15 mouse cellular contexts compared by ENCODE assay signal in genomic region chr11:109106751-109107150, GRCm38 (mm10). TPM values are rescaled to one million over a fixed set of nuclear protein-coding genes. Genes with fewer than 3 reads are reported as not detected.
DNase-seq lines count a peak whose midpoint lies in the region; ATAC-seq and TF ChIP-seq lines count a peak whose summit lies in the region.
"Had no signal": no experiment of that assay in that cellular context is flagged by ENCODE, and none has a peak within 500 bp of the region (broad histone marks: within the 10 kb centered on the region; RNA-seq: fewer than 3 reads in every experiment).

No protein-coding gene starts in this region.

- no peaks in the 10 kb centered on the region for H3K36me3 ChIP-seq in hindbrain, embryonic 14.5 days (replicated peaks; ENCODE audit: control insufficient read depth, insufficient read depth)
- H3K36me3 ChIP-seq in midbrain, postnatal 0 days (ENCODE audit: insufficient read depth, low read length): no peaks in the 10 kb centered on the region

- H3K9me3 ChIP-seq in hindbrain, embryonic 14.5 days (ENCODE audit: control insufficient read depth, low read length): no peaks in the 10 kb centered on the region
- H3K9me3 ChIP-seq in midbrain, postnatal 0 days (ENCODE audit: low read length): no peaks in the 10 kb centered on the region

- peaks cover 32% of the 10 kb centered on the region for H3K4me1 ChIP-seq in hindbrain, embryonic 14.5 days (replicated peaks; ENCODE audit: control insufficient read depth, insufficient read depth, low read length)
- peaks cover 6% of the 10 kb centered on the region; the same call in 1 of the 2 replicates for H3K4me1 ChIP-seq in midbrain, postnatal 0 days (ENCODE audit: insufficient read depth, low read length)

- H3K4me2 ChIP-seq in hindbrain, embryonic 14.5 days (replicated peaks): no peak overlapping the region
- no peak overlapping the region for H3K4me2 ChIP-seq in midbrain, postnatal 0 days (ENCODE audit: low read depth, low read length, poor library complexity, severe bottlenecking)
- H3K4me2 ChIP-seq: heart, embryonic 11.5 days had no signal

- no peak overlapping the region for H3K9ac ChIP-seq in hindbrain, embryonic 14.5 days
- H3K9ac ChIP-seq in midbrain, postnatal 0 days (replicated peaks; ENCODE audit: low read length, poor library complexity, severe bottlenecking): no peak overlapping the region

- no peaks in the 10 kb centered on the region for H3K27me3 ChIP-seq in hindbrain, embryonic 14.5 days (ENCODE audit: control insufficient read depth, insufficient read depth, low read length)
- H3K27me3 ChIP-seq in midbrain, postnatal 0 days (ENCODE audit: insufficient read depth, low read length): no peaks in the 10 kb centered on the region

- ATAC-seq in hindbrain, embryonic 14.5 days (ENCODE audit: low FRiP score): peak; percentile 87
- no peak for ATAC-seq in midbrain, postnatal 0 days (ENCODE audit: low FRiP score)

- no peak for TF ChIP-seq POLR2A in brain, embryonic 14.5 days (IDR thresholded peaks at IDR 0.05; ENCODE audit: borderline replicate concordance, extremely low read depth, insufficient read depth, insufficient read length, poor library complexity, severe bottlenecking)

- no peak for TF ChIP-seq CTCF in brain, embryonic 14.5 days (IDR thresholded peaks at IDR 0.05; ENCODE audit: borderline replicate concordance, extremely low read depth, insufficient read depth, insufficient read length)
- no peak for TF ChIP-seq CTCF in midbrain, postnatal 0 days (IDR thresholded peaks at IDR 0.05)

- peak overlapping the region; percentile 82 for H3K27ac ChIP-seq in hindbrain, embryonic 14.5 days
- H3K27ac ChIP-seq in midbrain, postnatal 0 days (ENCODE audit: low read depth, low read length): no peak overlapping the region

- no peak overlapping the region for H3K4me3 ChIP-seq in hindbrain, embryonic 14.5 days (replicated peaks; ENCODE audit: low read length)
- H3K4me3 ChIP-seq in midbrain, postnatal 0 days (ENCODE audit: low read depth, low read length): no peak overlapping the region

- DNase-seq in brain, embryonic 14.5 days (ENCODE audit: low read depth): peak; percentile 73
- peak; percentile 24 for DNase-seq in embryo, embryonic 11.5 days (ENCODE audit: low read depth, low spot score)
- peak; percentile 52 for DNase-seq in hindbrain, embryonic 14.5 days (ENCODE audit: low spot score)
- DNase-seq in midbrain, postnatal 0 days (ENCODE audit: low spot score): peak; percentile 58
- DNase-seq in adrenal gland, postnatal 10 days: no peak
- DNase-seq in left cerebral cortex, adult 18-20 months (ENCODE audit: low spot score in 2 of 2): no peak
- no peak for DNase-seq in urinary bladder, postnatal 25 days (ENCODE audit: low spot score)

- WGBS in hindbrain, embryonic 14.5 days: 5% methylated on average over 8 of the region's 8 CpGs
- WGBS in midbrain, postnatal 0 days: 15% methylated on average over 8 of the region's 8 CpGs

RNA-seq across cellular contexts. Expression of gene E030025P04Rik, which starts 37.4 kb away (rescaled TPM):
- polyA plus RNA-seq in brain, embryonic 14.5 days (2012; rRNA removed): not detected in 2 replicates
- polyA plus RNA-seq in hindbrain, embryonic 14.5 days (2014; fragmentation: Nextera tagmentation; extraction: Ambion mirVana): not detected in 2 replicates
- total RNA-seq in midbrain, postnatal 0 days (2014; rRNA removed): not detected in 2 replicates
- polyA plus RNA-seq in midbrain, postnatal 0 days (2015; fragmentation: Nextera tagmentation; extraction: Ambion mirVana): 0.26 TPM in 1 of 2 replicates, not detected in the other
- not detected for total RNA-seq in adrenal gland, postnatal 10 days (2021)
- not detected for total RNA-seq in left cerebral cortex, adult 18-20 months (2021)
- total RNA-seq: ES-E14; layer of hippocampus, postnatal 10 days; liver, adult 2 months; megakaryocyte-erythroid progenitor cell, adult 5-6 weeks had no signal
- polyA plus RNA-seq: embryonic facial prominence, embryonic 11.5 days; frontal cortex, adult 2 months; heart, embryonic 11.5 days; intestine, embryonic 14.5 days; liver, adult 2 months had no signal

Comparison
In these comparisons a context has a peak if more than half of its experiments do, and no peak if none do; other contexts are left out.
1. DNase-seq: peak in brain, embryonic 14.5 days (single experiment), embryo, embryonic 11.5 days (single experiment), hindbrain, embryonic 14.5 days (single experiment) and midbrain, postnatal 0 days (single experiment); none in adrenal gland, postnatal 10 days (single experiment), left cerebral cortex, adult 18-20 months (0 of 2) and urinary bladder, postnatal 25 days (single experiment).